In genomic region chr5:112646871-112647270, GRCm38 (mm10) we compare ENCODE assay signal across 16 mouse cellular contexts.
"Had no signal": no experiment of that assay in that cellular context is flagged by ENCODE, and none has a peak within 500 bp of the region (broad histone marks: within the 10 kb centered on the region; RNA-seq: fewer than 3 reads in every experiment).

No protein-coding gene starts in this region.

- H3K9me3 ChIP-seq: neural tube, embryonic 12.5 days; neural tube, embryonic 13.5 days; neural tube, embryonic 15.5 days; stomach, embryonic 15.5 days had no signal

- H3K36me3 ChIP-seq: neural tube, embryonic 12.5 days; neural tube, embryonic 13.5 days; neural tube, embryonic 15.5 days; stomach, embryonic 15.5 days had no signal

- H3K9ac ChIP-seq: neural tube, embryonic 12.5 days; neural tube, embryonic 13.5 days; neural tube, embryonic 15.5 days; stomach, embryonic 15.5 days had no signal

- H3K4me1 ChIP-seq: stomach, embryonic 15.5 days had no signal

- DNase-seq: retina, postnatal 1 day; right cerebral cortex, adult 18-20 months; right cerebral cortex, postnatal 14 days; right cerebral cortex, postnatal 25 days; right cerebral cortex, postnatal 4 days; spleen, adult 18-20 months; thymus, adult 18-20 months; thymus, adult 2 months; thymus, postnatal 14 days; thymus, postnatal 36 days; thymus, postnatal 4 days had no signal

- H3K27ac ChIP-seq: neural tube, embryonic 12.5 days; neural tube, embryonic 13.5 days; neural tube, embryonic 15.5 days; stomach, embryonic 15.5 days; stomach, postnatal 0 days had no signal

- H3K4me3 ChIP-seq: neural tube, embryonic 12.5 days; neural tube, embryonic 13.5 days; neural tube, embryonic 15.5 days; stomach, embryonic 15.5 days had no signal
